Mouse (Mus musculus): ENCODE results near the gene Scgb1a1. TPM values are rescaled to one million over a fixed set of nuclear protein-coding genes. Genes with fewer than 3 reads are reported as not detected.

The Scgb1a1 gene
- polyA plus RNA-seq, 1 experiment from 2014 or later, result not detected

DNA sequence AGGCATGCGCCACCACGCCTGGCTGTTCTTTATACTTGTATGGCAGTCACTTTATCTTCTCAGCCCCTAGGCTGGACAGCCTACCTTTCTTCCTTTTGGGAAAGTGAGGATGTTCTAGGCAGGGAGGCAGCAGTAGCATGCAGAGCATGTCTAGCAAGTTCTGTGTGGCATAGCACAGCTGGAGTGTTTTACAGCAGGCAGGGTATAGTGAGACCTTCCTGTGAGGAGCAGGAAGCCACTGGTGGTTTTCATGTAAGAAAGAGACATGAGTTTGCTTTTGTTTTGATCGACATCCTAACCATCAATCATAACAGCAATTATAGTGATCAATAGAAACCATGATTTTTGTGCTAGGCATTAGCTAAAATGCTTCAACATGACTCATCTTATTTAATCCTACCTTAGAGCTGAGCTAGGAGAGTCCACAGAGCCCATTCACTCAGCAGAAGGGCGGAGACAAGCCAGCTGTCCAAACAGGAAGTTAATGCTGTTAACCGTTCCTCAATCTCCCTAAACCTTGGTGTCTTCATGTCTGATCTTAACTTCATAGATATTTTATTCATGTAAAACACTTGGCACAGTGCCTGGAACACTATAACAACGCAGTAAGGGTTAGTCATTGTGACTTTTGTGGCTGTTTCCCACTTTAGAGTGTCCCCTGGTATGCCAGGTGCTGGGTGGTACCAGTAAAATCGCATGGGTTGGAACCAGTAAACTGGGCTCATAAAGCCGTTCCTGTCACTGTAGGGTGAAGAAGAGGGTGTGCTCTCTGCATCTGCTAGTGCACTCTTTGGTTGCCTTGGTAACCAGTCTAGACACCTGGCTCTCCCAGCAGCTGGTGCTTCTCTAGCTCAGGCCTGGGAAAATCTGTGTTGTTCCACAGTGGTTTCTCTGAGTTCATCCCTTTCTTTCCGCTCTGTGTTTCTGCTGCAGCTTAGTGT lies 21.9 kb downstream of the Scgb1a1 start:
- no peak; the same call in 1 of the 2 replicates for ATAC-seq (ENCODE audit: low FRiP score, low TSS enrichment)
- no peak overlapping the region for H3K4me2 ChIP-seq (ENCODE audit: low read length)
- no peak overlapping the region for H3K9ac ChIP-seq (replicated peaks; ENCODE audit: low read length)
- H3K27ac ChIP-seq (replicated peaks; ENCODE audit: low read depth, low read length), result peak overlapping the region; percentile 6; the same call in 1 of the 2 replicates
- H3K4me3 ChIP-seq (replicated peaks; ENCODE audit: low read depth, low read length), result no peak overlapping the region
- DNase-seq, result peak; percentile 80
- WGBS, result 62% methylated on average over 9 of the region's 9 CpGs
- H3K9me3 ChIP-seq (ENCODE audit: control insufficient read depth, low read length), result no peaks in the 10 kb centered on the region
- no peaks in the 10 kb centered on the region for H3K27me3 ChIP-seq (ENCODE audit: control insufficient read depth, insufficient read depth, low read length)
- H3K4me1 ChIP-seq (ENCODE audit: control insufficient read depth, insufficient read depth, low read length), result peaks cover 7% of the 10 kb centered on the region
- no peaks in the 10 kb centered on the region for H3K36me3 ChIP-seq (ENCODE audit: control insufficient read depth, insufficient read depth, low read length)

DNA sequence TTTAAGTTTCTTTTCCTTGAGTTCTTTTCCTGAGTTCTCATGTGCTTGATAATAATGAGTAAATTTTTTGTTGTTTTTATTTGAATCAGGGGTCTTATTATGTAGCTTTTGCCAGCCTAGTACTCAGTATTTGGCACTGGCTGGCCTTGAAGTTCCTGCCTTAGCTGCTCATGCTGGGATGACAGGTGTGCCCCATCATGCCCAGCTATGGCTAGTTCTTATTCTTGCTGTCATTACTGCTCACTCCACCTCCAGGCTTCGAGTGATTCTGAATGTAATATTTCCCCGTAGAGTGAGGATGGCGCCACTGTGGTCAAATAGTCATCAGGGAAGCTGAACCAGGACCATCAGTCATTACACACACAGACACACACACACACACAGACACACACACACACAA lies 23.9 kb downstream of the Scgb1a1 start:
- no peak for ATAC-seq (ENCODE audit: low FRiP score, low TSS enrichment)
- DNase-seq, result no peak
- Histone ChIP-seq H3K27ac (replicated peaks; ENCODE audit: low read depth, low read length) (no peak overlapping the region), H3K4me1 (ENCODE audit: control insufficient read depth, insufficient read depth, low read length) (peaks cover 7% of the 10 kb centered on the region), H3K4me3 (replicated peaks; ENCODE audit: low read depth, low read length) (no peak overlapping the region), H3K27me3 (ENCODE audit: control insufficient read depth, insufficient read depth, low read length) (no peaks in the 10 kb centered on the region), H3K9me3 (ENCODE audit: control insufficient read depth, low read length) (no peaks in the 10 kb centered on the region), H3K4me2 (ENCODE audit: low read length) (no peak overlapping the region), H3K36me3 (ENCODE audit: control insufficient read depth, insufficient read depth, low read length) (no peaks in the 10 kb centered on the region), H3K9ac (replicated peaks; ENCODE audit: low read length) (no peak overlapping the region)
- WGBS, result 89% methylated on average over 3 of the region's 3 CpGs

DNA sequence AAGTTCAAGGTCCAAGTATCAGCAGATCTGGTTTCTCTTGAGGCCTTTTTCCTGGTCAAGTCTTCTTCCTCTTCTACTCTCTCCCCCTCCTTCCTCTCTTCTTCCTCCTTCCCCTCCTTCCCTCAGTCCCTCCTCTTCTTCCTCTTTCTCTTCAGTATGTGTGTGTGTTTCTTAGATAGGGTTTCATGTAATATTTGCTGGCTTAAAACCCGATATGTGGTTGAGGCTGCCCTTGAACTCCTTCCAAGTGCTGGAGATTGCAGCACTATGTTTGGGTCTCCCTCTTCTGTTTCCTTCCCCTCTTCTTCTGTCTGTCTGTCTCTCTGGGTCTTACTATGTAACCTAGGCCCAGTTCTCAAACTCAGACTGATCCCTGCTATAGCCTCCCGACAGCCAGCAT lies 24.9 kb downstream of the Scgb1a1 start:
- no peaks in the 10 kb centered on the region for H3K36me3 ChIP-seq (ENCODE audit: control insufficient read depth, insufficient read depth, low read length)
- WGBS, result 92% methylated on average over 2 of the region's 2 CpGs
- ATAC-seq (ENCODE audit: low FRiP score, low TSS enrichment), result no peak

DNA sequence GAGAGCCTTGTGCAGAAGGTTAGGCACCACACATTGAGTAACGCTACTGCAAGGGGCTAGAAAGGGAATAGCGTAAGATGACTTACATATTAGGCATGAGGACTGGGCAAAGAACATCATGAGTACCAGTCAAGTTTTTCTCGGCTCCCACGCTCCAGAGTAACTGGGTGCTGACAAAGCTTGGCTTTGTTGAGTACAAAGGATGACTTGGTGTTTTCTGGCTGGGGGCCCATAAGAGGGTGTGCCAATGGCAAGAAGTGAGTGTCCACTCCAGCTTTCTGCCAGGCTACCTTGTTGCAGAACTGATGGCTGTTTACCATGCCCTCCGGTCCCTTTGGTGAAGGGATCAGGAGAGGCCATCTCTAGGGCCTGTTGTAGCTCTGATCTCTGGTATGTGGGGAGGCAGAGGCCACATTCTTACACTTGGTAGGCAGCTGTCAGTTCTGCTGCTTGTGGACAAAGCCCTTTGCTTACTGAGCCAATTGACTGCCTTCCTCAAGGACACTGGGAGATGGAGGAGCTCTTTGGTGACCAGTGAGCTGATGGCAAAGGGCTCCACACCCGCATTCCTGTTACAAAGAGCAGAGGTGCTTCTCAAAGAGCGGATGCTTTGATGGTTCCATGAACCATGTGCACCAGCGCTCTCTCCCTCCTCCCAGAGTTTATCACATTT lies 26.4 kb downstream of the Scgb1a1 start:
- no peak overlapping the region for H3K9ac ChIP-seq (replicated peaks; ENCODE audit: low read length)
- H3K36me3 ChIP-seq (ENCODE audit: control insufficient read depth, insufficient read depth, low read length), result no peaks in the 10 kb centered on the region
- peaks cover 4% of the 10 kb centered on the region for H3K4me1 ChIP-seq (ENCODE audit: control insufficient read depth, insufficient read depth, low read length)
- whole genome bisulfite sequencing, result 86% methylated on average over 8 of the region's 8 CpGs
- no peaks in the 10 kb centered on the region for H3K9me3 ChIP-seq (ENCODE audit: control insufficient read depth, low read length)
- ATAC-seq (ENCODE audit: low FRiP score, low TSS enrichment), result no peak
- H3K27me3 ChIP-seq (ENCODE audit: control insufficient read depth, insufficient read depth, low read length), result no peaks in the 10 kb centered on the region
- no peak overlapping the region for H3K27ac ChIP-seq (replicated peaks; ENCODE audit: low read depth, low read length)
- H3K4me2 ChIP-seq (ENCODE audit: low read length), result no peak overlapping the region
- DNase-seq, result no peak
- no peak overlapping the region for H3K4me3 ChIP-seq (replicated peaks; ENCODE audit: low read depth, low read length)

More for the DNA sequence above, 24.9 kb downstream of the Scgb1a1 start:
- no peak for DNase-seq
- no peaks in the 10 kb centered on the region for H3K9me3 ChIP-seq (ENCODE audit: control insufficient read depth, low read length)
- H3K4me3 ChIP-seq (replicated peaks; ENCODE audit: low read depth, low read length), result no peak overlapping the region
- peaks cover 7% of the 10 kb centered on the region for H3K4me1 ChIP-seq (ENCODE audit: control insufficient read depth, insufficient read depth, low read length)
- H3K27me3 ChIP-seq (ENCODE audit: control insufficient read depth, insufficient read depth, low read length), result no peaks in the 10 kb centered on the region
- H3K9ac ChIP-seq (replicated peaks; ENCODE audit: low read length), result no peak overlapping the region
- no peak overlapping the region for H3K4me2 ChIP-seq (ENCODE audit: low read length)
- no peak overlapping the region for H3K27ac ChIP-seq (replicated peaks; ENCODE audit: low read depth, low read length)

GRCm38 (mm10) chr19:9060103-9060502 lies 27.7 kb downstream of the Scgb1a1 start:
- Histone ChIP-seq H3K36me3 (ENCODE audit: control insufficient read depth, insufficient read depth, low read length) (no peaks in the 10 kb centered on the region), H3K27ac (replicated peaks; ENCODE audit: low read depth, low read length) (no peak overlapping the region), H3K27me3 (ENCODE audit: control insufficient read depth, insufficient read depth, low read length) (no peaks in the 10 kb centered on the region), H3K9ac (replicated peaks; ENCODE audit: low read length) (no peak overlapping the region), H3K9me3 (ENCODE audit: control insufficient read depth, low read length) (no peaks in the 10 kb centered on the region), H3K4me3 (replicated peaks; ENCODE audit: low read depth, low read length) (no peak overlapping the region), H3K4me2 (ENCODE audit: low read length) (no peak overlapping the region), H3K4me1 (ENCODE audit: control insufficient read depth, insufficient read depth, low read length) (no peaks in the 10 kb centered on the region)
- DNase-seq, result no peak
- no peak for ATAC-seq (ENCODE audit: low FRiP score, low TSS enrichment)
- WGBS, result 77% methylated on average over 4 of the region's 4 CpGs

DNA sequence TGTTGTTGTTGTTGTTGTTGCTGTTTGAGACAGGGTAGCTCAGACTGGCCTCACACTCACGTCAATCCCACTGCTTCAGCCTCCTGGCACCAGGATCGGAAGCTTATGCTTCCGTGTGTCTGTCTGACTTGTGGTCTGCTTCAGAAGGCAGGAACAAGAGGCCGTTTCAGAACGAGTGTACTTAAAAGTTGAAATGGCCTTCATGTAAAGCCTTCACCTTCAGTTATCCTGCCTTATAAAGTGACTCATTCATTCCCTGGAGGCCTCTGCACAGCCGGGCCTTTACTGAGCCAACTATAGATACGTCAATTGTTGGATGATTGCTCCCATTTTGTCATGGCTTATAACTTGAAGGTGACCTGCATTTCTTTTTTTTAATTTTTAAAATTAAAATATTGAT lies 28.4 kb downstream of the Scgb1a1 start:
- Histone ChIP-seq H3K4me2 (ENCODE audit: low read length) (no peak overlapping the region), H3K9ac (replicated peaks; ENCODE audit: low read length) (no peak overlapping the region), H3K27ac (replicated peaks; ENCODE audit: low read depth, low read length) (no peak overlapping the region), H3K36me3 (ENCODE audit: control insufficient read depth, insufficient read depth, low read length) (no peaks in the 10 kb centered on the region), H3K4me1 (ENCODE audit: control insufficient read depth, insufficient read depth, low read length) (no peaks in the 10 kb centered on the region), H3K9me3 (ENCODE audit: control insufficient read depth, low read length) (no peaks in the 10 kb centered on the region), H3K27me3 (ENCODE audit: control insufficient read depth, insufficient read depth, low read length) (no peaks in the 10 kb centered on the region), H3K4me3 (replicated peaks; ENCODE audit: low read depth, low read length) (no peak overlapping the region)
- DNase-seq (no peak), ATAC-seq (ENCODE audit: low FRiP score, low TSS enrichment) (no peak)
- WGBS, result 88% methylated on average over 7 of the region's 7 CpGs

- WGBS, result 83% methylated on average over 4 of the region's 4 CpGs
- Histone ChIP-seq H3K4me1 (ENCODE audit: control insufficient read depth, insufficient read depth, low read length) (no peaks in the 10 kb centered on the region), H3K4me3 (replicated peaks; ENCODE audit: low read depth, low read length) (no peak overlapping the region), H3K9ac (replicated peaks; ENCODE audit: low read length) (no peak overlapping the region), H3K27ac (replicated peaks; ENCODE audit: low read depth, low read length) (no peak overlapping the region), H3K36me3 (ENCODE audit: control insufficient read depth, insufficient read depth, low read length) (no peaks in the 10 kb centered on the region), H3K9me3 (ENCODE audit: control insufficient read depth, low read length) (no peaks in the 10 kb centered on the region), H3K27me3 (ENCODE audit: control insufficient read depth, insufficient read depth, low read length) (no peaks in the 10 kb centered on the region), H3K4me2 (ENCODE audit: low read length) (no peak overlapping the region)
- ATAC-seq (ENCODE audit: low FRiP score, low TSS enrichment) (no peak), DNase-seq (no peak)
Measured at GRCm38 (mm10) chr19:9058944-9059343, 28.8 kb downstream of the Scgb1a1 start.

DNA sequence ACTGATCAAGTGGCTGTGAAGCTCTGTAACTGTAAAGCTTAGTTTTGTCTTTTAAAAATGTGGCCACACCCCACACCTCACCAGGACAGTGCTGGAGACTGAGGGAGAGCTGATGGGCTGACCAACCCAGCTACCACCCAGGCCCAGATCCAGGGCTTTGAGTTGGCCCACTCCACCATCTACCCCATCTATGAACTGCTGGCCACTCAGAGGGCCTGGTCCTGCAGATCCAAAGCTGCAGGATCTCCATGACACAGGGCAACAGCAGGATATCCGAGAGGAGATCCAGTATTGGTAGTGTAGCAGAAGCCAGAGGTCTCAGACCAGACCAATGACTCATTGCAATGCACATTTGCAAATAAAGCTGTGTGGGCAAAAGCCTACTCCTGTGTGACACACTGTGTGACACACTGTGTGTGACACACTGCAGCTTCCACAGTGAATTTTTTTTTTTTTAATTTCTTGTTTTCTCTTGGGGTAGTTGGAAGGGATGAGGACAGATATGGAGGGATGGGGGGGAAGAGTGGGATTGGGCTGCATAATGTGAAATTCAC lies 29.4 kb downstream of the Scgb1a1 start:
- no peak for DNase-seq
- no peak overlapping the region for H3K9ac ChIP-seq (replicated peaks; ENCODE audit: low read length)
- H3K4me3 ChIP-seq (replicated peaks; ENCODE audit: low read depth, low read length), result no peak overlapping the region
- H3K4me2 ChIP-seq (ENCODE audit: low read length), result no peak overlapping the region
- 73% methylated on average over 1 of the region's 1 CpGs for WGBS
- no peaks in the 10 kb centered on the region for H3K9me3 ChIP-seq (ENCODE audit: control insufficient read depth, low read length)
- H3K27me3 ChIP-seq (ENCODE audit: control insufficient read depth, insufficient read depth, low read length), result no peaks in the 10 kb centered on the region
- no peak overlapping the region for H3K27ac ChIP-seq (replicated peaks; ENCODE audit: low read depth, low read length)
- H3K36me3 ChIP-seq (ENCODE audit: control insufficient read depth, insufficient read depth, low read length), result no peaks in the 10 kb centered on the region
- ATAC-seq (ENCODE audit: low FRiP score, low TSS enrichment), result no peak
- no peaks in the 10 kb centered on the region for H3K4me1 ChIP-seq (ENCODE audit: control insufficient read depth, insufficient read depth, low read length)
